8 mouse cellular contexts compared by ENCODE assay signal in genomic region chr2:152785446-152786350, GRCm38 (mm10). TPM values are rescaled to one million over a fixed set of nuclear protein-coding genes. Genes with fewer than 3 reads are reported as not detected.
DNase-seq lines count a peak whose midpoint lies in the region; ATAC-seq lines count a peak whose summit lies in the region.

No protein-coding gene starts in this region.

- H3K27ac ChIP-seq in embryonic facial prominence, embryonic 13.5 days, result peak overlapping the region; percentile 75
- peak overlapping the region; percentile 95 for H3K27ac ChIP-seq in heart, embryonic 15.5 days

- peaks cover 29% of the 10 kb centered on the region for H3K36me3 ChIP-seq in embryonic facial prominence, embryonic 13.5 days
- peaks cover 6% of the 10 kb centered on the region; the same call in 1 of the 2 replicates for H3K36me3 ChIP-seq in heart, embryonic 15.5 days

- ATAC-seq in cerebellum, adult (ENCODE audit: insufficient number of reproducible peaks, low FRiP score, low TSS enrichment), result peak; percentile 69
- no peak for ATAC-seq in embryonic facial prominence, embryonic 13.5 days (ENCODE audit: insufficient number of reproducible peaks, insufficient read depth, low FRiP score, low TSS enrichment, low read depth)
- peak; percentile 68 for ATAC-seq in heart, embryonic 15.5 days (replicated peaks; ENCODE audit: insufficient number of reproducible peaks, insufficient read depth, low FRiP score, low read depth)

- no peak overlapping the region; the same call in 1 of the 2 replicates for H3K9ac ChIP-seq in embryonic facial prominence, embryonic 13.5 days
- H3K9ac ChIP-seq in heart, embryonic 15.5 days, result peak overlapping the region; percentile 39

- WGBS in embryonic facial prominence, embryonic 13.5 days, result 57% methylated on average over 18 of the region's 18 CpGs
- 10% methylated on average over 18 of the region's 18 CpGs for WGBS in heart, embryonic 15.5 days

- H3K4me2 ChIP-seq in embryonic facial prominence, embryonic 13.5 days, result no peak overlapping the region
- peak overlapping the region; percentile 49 for H3K4me2 ChIP-seq in heart, embryonic 15.5 days

- H3K27me3 ChIP-seq in embryonic facial prominence, embryonic 13.5 days, result no peaks in the 10 kb centered on the region
- H3K27me3 ChIP-seq in heart, embryonic 15.5 days, result no peaks in the 10 kb centered on the region

- no peak overlapping the region for H3K4me3 ChIP-seq in embryonic facial prominence, embryonic 13.5 days
- 0 out of 2 replicates have a peak overlapping the region, but pooled peaks have one; percentile 8 for H3K4me3 ChIP-seq in heart, embryonic 15.5 days

- no peak for DNase-seq in cerebellum, postnatal 4 days (ENCODE audit: low spot score in 2 of 2)
- DNase-seq in kidney, postnatal 14 days, result peak; percentile 88
- DNase-seq in liver (peak; percentile 74), MN1 (ENCODE audit: low spot score) (no peak)
- DNase-seq in neural tube, embryonic 10.5 days (ENCODE audit: extremely low spot score, low spot score), result peak; percentile 19

- H3K4me1 ChIP-seq in embryonic facial prominence, embryonic 13.5 days, result peaks cover 22% of the 10 kb centered on the region
- H3K4me1 ChIP-seq in heart, embryonic 15.5 days (replicated peaks), result peaks cover 67% of the 10 kb centered on the region

- no peaks in the 10 kb centered on the region for H3K9me3 ChIP-seq in embryonic facial prominence, embryonic 13.5 days
- no peaks in the 10 kb centered on the region for H3K9me3 ChIP-seq in heart, embryonic 15.5 days (replicated peaks)

RNA-seq across cellular contexts. Expression of gene Cox4i2, which starts 31.7 kb away (rescaled TPM):
- polyA plus RNA-seq in embryonic facial prominence, embryonic 13.5 days (2015; fragmentation: Nextera tagmentation; extraction: Ambion mirVana), result 29.3 and 29.8 TPM in 2 replicates
- 20.8 and 24.2 TPM in 2 replicates for polyA plus RNA-seq in heart, embryonic 15.5 days (2015; fragmentation: Nextera tagmentation; extraction: Ambion mirVana)

RNA-seq across cellular contexts. Expression of gene Bcl2l1, which starts 45.8 kb away (rescaled TPM):
- 100 and 102 TPM in 2 replicates for polyA plus RNA-seq in embryonic facial prominence, embryonic 13.5 days (2015; fragmentation: Nextera tagmentation; extraction: Ambion mirVana)
- polyA plus RNA-seq in heart, embryonic 15.5 days (2015; fragmentation: Nextera tagmentation; extraction: Ambion mirVana), result 69.5 and 80.7 TPM in 2 replicates

RNA-seq across cellular contexts. Expression of gene Id1, which starts 49.6 kb away (rescaled TPM):
- 179 and 189 TPM in 2 replicates for polyA plus RNA-seq in embryonic facial prominence, embryonic 13.5 days (2015; fragmentation: Nextera tagmentation; extraction: Ambion mirVana)
- 61.9 and 63.1 TPM in 2 replicates for polyA plus RNA-seq in heart, embryonic 15.5 days (2015; fragmentation: Nextera tagmentation; extraction: Ambion mirVana)

Comparison
In these comparisons a context has a peak if more than half of its experiments do, and no peak if none do; other contexts are left out.
1. DNase-seq: peak in kidney, postnatal 14 days (single experiment), liver (single experiment) and neural tube, embryonic 10.5 days (single experiment); none in cerebellum, postnatal 4 days (0 of 2) and MN1 (single experiment).